Mouse (Mus musculus): ENCODE measurements around the gene Armc3.

DNA sequence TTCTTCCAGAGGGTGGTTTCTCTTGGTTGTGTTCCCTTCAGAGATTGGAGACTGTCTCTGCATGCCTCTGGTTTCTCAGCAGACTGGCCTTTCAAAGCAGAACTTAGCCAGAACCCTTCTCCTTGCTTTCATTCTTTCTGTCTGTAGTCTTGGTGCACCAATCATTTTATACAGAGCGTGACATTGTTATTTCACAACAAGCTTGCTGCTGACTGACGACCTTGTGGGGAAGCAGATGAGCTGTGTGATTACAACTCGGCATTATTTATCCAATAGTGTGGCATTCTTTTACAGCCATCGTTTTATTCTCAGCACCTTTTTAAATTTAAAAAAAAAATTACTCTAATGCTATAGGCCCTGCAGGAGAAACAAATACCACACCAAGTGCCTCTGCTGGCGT, 35.2 kb downstream of the Armc3 start:
- TF ChIP-seq CTCF (IDR thresholded peaks at IDR 0.05; ENCODE audit: control insufficient read depth, insufficient read depth, insufficient read length) (no peak), MAX (IDR thresholded peaks at IDR 0.05) (no peak), MYOD1 (IDR thresholded peaks at IDR 0.05; ENCODE audit: control insufficient read depth, insufficient read length, low read depth) (no peak), USF1 (IDR thresholded peaks at IDR 0.05; ENCODE audit: low read depth) (no peak), MYOG (IDR thresholded peaks at IDR 0.05; ENCODE audit: control insufficient read depth, extremely low read depth, insufficient read length) (no peak)

All from C2C12 (cell line).